ENCODE assay signal across 8 mouse cellular contexts in the genomic region with DNA sequence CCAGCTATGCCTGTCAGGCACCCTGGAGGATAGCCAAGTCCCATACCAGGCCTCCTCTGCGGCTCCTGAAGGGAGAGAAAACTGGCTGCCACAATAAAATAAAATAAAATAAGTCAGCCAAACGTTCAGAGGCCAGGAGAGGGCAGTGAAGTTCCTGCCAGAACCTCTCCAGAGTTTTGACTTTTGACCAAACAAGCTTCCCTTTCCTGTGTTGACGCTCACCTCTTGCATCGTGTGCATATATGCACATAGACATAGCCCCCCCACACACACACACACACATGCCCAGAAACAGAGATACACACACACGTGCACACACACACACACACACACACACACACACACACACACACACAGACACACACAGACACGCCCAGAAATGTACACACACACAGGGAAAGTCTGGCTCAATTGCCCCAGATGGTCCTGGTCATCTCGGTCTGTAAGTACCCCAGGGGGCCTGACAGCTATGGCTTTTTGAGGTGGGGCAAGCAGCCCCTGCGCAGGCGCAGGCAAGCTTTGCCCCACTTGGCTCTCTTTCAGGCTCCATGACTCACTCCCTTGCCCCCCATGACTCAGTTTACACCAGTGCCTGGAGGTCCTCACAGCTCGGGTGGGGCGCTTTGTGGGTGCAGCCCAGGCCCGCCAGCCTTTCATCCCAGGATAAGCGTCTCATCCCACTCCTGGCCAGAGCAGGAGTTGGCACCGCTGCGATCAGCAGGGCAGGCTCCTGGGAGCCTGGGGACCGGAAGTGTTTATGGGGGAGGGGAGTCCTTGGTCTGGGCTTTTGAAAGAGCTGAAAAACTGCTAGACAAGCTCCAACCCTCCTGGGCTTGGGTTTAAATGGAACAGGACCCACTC. TPM values are rescaled to one million over a fixed set of nuclear protein-coding genes. Genes with fewer than 3 reads are reported as not detected.
DNase-seq lines count a peak whose midpoint lies in the region; ATAC-seq and TF ChIP-seq lines count a peak whose summit lies in the region.

No protein-coding gene starts in this region.

- no peak overlapping the region for H3K9ac ChIP-seq in intestine, postnatal 0 days (ENCODE audit: low read depth, low read length)
- peak overlapping the region; percentile 53 for H3K9ac ChIP-seq in lung, embryonic 14.5 days

- peak; percentile 56 for ATAC-seq in intestine, postnatal 0 days
- ATAC-seq in lung, embryonic 14.5 days (ENCODE audit: insufficient read depth): peak; percentile 78
- peak; percentile 49 for ATAC-seq in neutrophil, adult 5-6 weeks (ENCODE audit: extremely low read depth, insufficient number of reproducible peaks, low FRiP score, poor library complexity, severe bottlenecking)

- intact Hi-C loops in gastrocnemius, adult 2 months (cut with DNase I): no loop called here

- TF ChIP-seq CTCF in gastrocnemius, adult 2 months (IDR thresholded peaks at IDR 0.05): peak; percentile 56
- TF ChIP-seq CTCF in intestine, postnatal 0 days (IDR thresholded peaks at IDR 0.05; ENCODE audit: low read depth): peak; percentile 72
- peak; percentile 59 for TF ChIP-seq CTCF in lung, embryonic 14.5 days (IDR thresholded peaks at IDR 0.05; ENCODE audit: low read depth)

- H3K4me3 ChIP-seq in gastrocnemius, adult 2 months: peak overlapping the region; percentile 66
- H3K4me3 ChIP-seq in intestine, postnatal 0 days (ENCODE audit: low read depth, low read length): peak overlapping the region; percentile 33
- peak overlapping the region; percentile 29 for H3K4me3 ChIP-seq in lung, embryonic 14.5 days (ENCODE audit: low read depth, low read length)

- H3K36me3 ChIP-seq in intestine, postnatal 0 days (ENCODE audit: control insufficient read depth, insufficient read depth): no peaks in the 10 kb centered on the region
- 0 out of 2 replicates have a peak, but pooled peaks cover 2% of the 10 kb centered on the region for H3K36me3 ChIP-seq in lung, embryonic 14.5 days (ENCODE audit: insufficient read depth)

- H3K4me1 ChIP-seq in intestine, postnatal 0 days (replicated peaks; ENCODE audit: control insufficient read depth, insufficient read depth, low read length): 0 out of 2 replicates have a peak, but pooled peaks cover 5% of the 10 kb centered on the region
- H3K4me1 ChIP-seq in lung, embryonic 14.5 days (ENCODE audit: insufficient read depth): peaks cover 9% of the 10 kb centered on the region

- no peaks in the 10 kb centered on the region for H3K27me3 ChIP-seq in intestine, postnatal 0 days (replicated peaks; ENCODE audit: control insufficient read depth, insufficient read depth, low read length)
- 0 out of 2 replicates have a peak, but pooled peaks cover 4% of the 10 kb centered on the region for H3K27me3 ChIP-seq in lung, embryonic 14.5 days (ENCODE audit: insufficient read depth, low read length)

- H3K27ac ChIP-seq in gastrocnemius, adult 2 months: peak overlapping the region; percentile 75
- H3K27ac ChIP-seq in intestine, postnatal 0 days (ENCODE audit: low read depth, low read length): peak overlapping the region; percentile 31; the same call in 1 of the 2 replicates
- H3K27ac ChIP-seq in lung, embryonic 14.5 days (ENCODE audit: low read depth): peak overlapping the region; percentile 88

- H3K9me3 ChIP-seq in intestine, postnatal 0 days (ENCODE audit: control insufficient read depth): no peaks in the 10 kb centered on the region
- no peaks in the 10 kb centered on the region for H3K9me3 ChIP-seq in lung, embryonic 14.5 days (ENCODE audit: low read depth, low read length)

- peak; percentile 64 for DNase-seq in gastrocnemius, adult 2 months
- DNase-seq in gastrocnemius, postnatal 4 days (ENCODE audit: low spot score in 2 of 2): no peak
- peak; percentile 48 for DNase-seq in c-Kit-positive CD71-positive TER-119-negative erythroid progenitor cells, embryonic 14.5 days (ENCODE audit: low read depth)
- peak; percentile 60 for DNase-seq in gastrocnemius, postnatal 25 days
- peak; percentile 87 for DNase-seq in lung, embryonic 14.5 days
- DNase-seq in c-Kit-positive CD71-positive TER-119-positive erythroid progenitor cells, embryonic 14.5 days (ENCODE audit: low spot score): no peak

- H3K4me2 ChIP-seq in intestine, postnatal 0 days (replicated peaks; ENCODE audit: low read depth): peak overlapping the region; percentile 75
- H3K4me2 ChIP-seq in lung, embryonic 14.5 days: peak overlapping the region; percentile 76

- 4% methylated on average over 16 of the region's 16 CpGs for WGBS in intestine, postnatal 0 days
- WGBS in lung, embryonic 14.5 days: 8% methylated on average over 16 of the region's 16 CpGs

RNA-seq across cellular contexts. Expression of gene AI837181, which starts 8.3 kb away (rescaled TPM):
- total RNA-seq in gastrocnemius, adult 2 months (2021): 10 to 100 TPM; 34.0 to 38.0 TPM
- total RNA-seq in gastrocnemius, postnatal 4 days (2021): 10 to 100 TPM; 52.0 to 55.7 TPM
- total RNA-seq in gastrocnemius, postnatal 25 days (2021): 10 to 100 TPM; 32.1 to 33.5 TPM
- polyA plus RNA-seq in intestine, postnatal 0 days (2015; fragmentation: Nextera tagmentation; extraction: Ambion mirVana): 33.0 and 34.2 TPM in 2 replicates
- 40.8 and 42.7 TPM in 2 replicates for polyA plus RNA-seq in lung, embryonic 14.5 days (2014; fragmentation: Nextera tagmentation; extraction: Ambion mirVana)
- total RNA-seq in neutrophil, adult 5-6 weeks (2017): 21.1 and 22.2 TPM in 2 replicates

RNA-seq across cellular contexts. Expression of gene Drap1, which starts 8.4 kb away (rescaled TPM):
- total RNA-seq in gastrocnemius, adult 2 months (2021): 100 to 1,000 TPM; 503 to 688 TPM
- 100 to 1,000 TPM; 344 to 358 TPM for total RNA-seq in gastrocnemius, postnatal 4 days (2021)
- total RNA-seq in gastrocnemius, postnatal 25 days (2021): 100 to 1,000 TPM; 473 to 502 TPM
- polyA plus RNA-seq in intestine, postnatal 0 days (2015; fragmentation: Nextera tagmentation; extraction: Ambion mirVana): 136 and 137 TPM in 2 replicates
- 204 and 217 TPM in 2 replicates for polyA plus RNA-seq in lung, embryonic 14.5 days (2014; fragmentation: Nextera tagmentation; extraction: Ambion mirVana)
- total RNA-seq in neutrophil, adult 5-6 weeks (2017): 91.6 and 100 TPM in 2 replicates

RNA-seq across cellular contexts. Expression of gene Fosl1, which starts 14.1 kb away (rescaled TPM):
- not detected for total RNA-seq in gastrocnemius, adult 2 months (2021)
- not detected for total RNA-seq in gastrocnemius, postnatal 4 days (2021)
- not detected for total RNA-seq in gastrocnemius, postnatal 25 days (2021)
- not detected in 2 replicates for polyA plus RNA-seq in intestine, postnatal 0 days (2015; fragmentation: Nextera tagmentation; extraction: Ambion mirVana)
- not detected in 2 replicates for polyA plus RNA-seq in lung, embryonic 14.5 days (2014; fragmentation: Nextera tagmentation; extraction: Ambion mirVana)
- not detected in 2 replicates for total RNA-seq in neutrophil, adult 5-6 weeks (2017)

RNA-seq across cellular contexts. Expression of gene Ccdc85b, which starts 24.5 kb away (rescaled TPM):
- total RNA-seq in gastrocnemius, adult 2 months (2021): 1 to 10 TPM; 3.9 to 7.2 TPM
- 1 to 10 TPM; 8.0 to 8.4 TPM for total RNA-seq in gastrocnemius, postnatal 4 days (2021)
- total RNA-seq in gastrocnemius, postnatal 25 days (2021): 1 to 10 TPM; 4.5 to 6.6 TPM
- polyA plus RNA-seq in intestine, postnatal 0 days (2015; fragmentation: Nextera tagmentation; extraction: Ambion mirVana): 7.3 and 7.5 TPM in 2 replicates
- 9.0 and 10.0 TPM in 2 replicates for polyA plus RNA-seq in lung, embryonic 14.5 days (2014; fragmentation: Nextera tagmentation; extraction: Ambion mirVana)
- 2.3 and 2.8 TPM in 2 replicates for total RNA-seq in neutrophil, adult 5-6 weeks (2017)

RNA-seq across cellular contexts. Expression of gene Fibp, which starts 27.2 kb away (rescaled TPM):
- 10 to 100 TPM; 33.9 to 35.8 TPM for total RNA-seq in gastrocnemius, adult 2 months (2021)
- total RNA-seq in gastrocnemius, postnatal 4 days (2021): 10 to 100 TPM; 62.3 to 71.1 TPM
- 10 to 100 TPM; 36.9 to 38.4 TPM for total RNA-seq in gastrocnemius, postnatal 25 days (2021)
- 116 and 130 TPM in 2 replicates for polyA plus RNA-seq in intestine, postnatal 0 days (2015; fragmentation: Nextera tagmentation; extraction: Ambion mirVana)
- polyA plus RNA-seq in lung, embryonic 14.5 days (2014; fragmentation: Nextera tagmentation; extraction: Ambion mirVana): 101 and 104 TPM in 2 replicates
- total RNA-seq in neutrophil, adult 5-6 weeks (2017): 133 and 137 TPM in 2 replicates

Comparison
In these comparisons a context has a peak if more than half of its experiments do, and no peak if none do; other contexts are left out.
1. DNase-seq: peak in gastrocnemius, adult 2 months (single experiment), c-Kit-positive CD71-positive TER-119-negative erythroid progenitor cells, embryonic 14.5 days (single experiment), gastrocnemius, postnatal 25 days (single experiment) and lung, embryonic 14.5 days (single experiment); none in gastrocnemius, postnatal 4 days (0 of 2) and c-Kit-positive CD71-positive TER-119-positive erythroid progenitor cells, embryonic 14.5 days (single experiment).
2. H3K27ac ChIP-seq: peak in every context shown above with its lines; median percentile 88 in lung, embryonic 14.5 days; 75 in gastrocnemius, adult 2 months; 31 in intestine, postnatal 0 days.
3. Peak in every context shown above with its lines, with median percentiles within 50 percentile points of each other: H3K4me3 ChIP-seq, CTCF ChIP-seq and ATAC-seq.